Mouse (Mus musculus) central nervous system, embryonic 18 days (tissue): Measurements from ENCODE around the gene Pcnp. TPM values are rescaled to one million over a fixed set of nuclear protein-coding genes. Genes with fewer than 3 reads are reported as not detected.

Experiments used
- polyA plus RNA-seq: library from polyadenylated mRNA; depleted of rRNA; stranded (reverse); fragments of >200 nt; gene quantifications from 2 replicates; pipeline ENCODE4 v1.2.3, GENCODE M21; 2012; rRNA removed

Pcnp gene
- polyA plus RNA-seq, result 88.4 and 95.0 TPM in 2 replicates

GRCm38 (mm10) chr16:56029661-56030082, at the start of gene Pcnp:
Pcnp (minus strand) TSS chr16:56029739.

GRCm38 (mm10) chr16:56048038-56048437, 18.5 kb upstream of the Pcnp start, which contains the start of gene Senp7:
Senp7 (plus strand) TSS chr16:56048338.

DNA sequence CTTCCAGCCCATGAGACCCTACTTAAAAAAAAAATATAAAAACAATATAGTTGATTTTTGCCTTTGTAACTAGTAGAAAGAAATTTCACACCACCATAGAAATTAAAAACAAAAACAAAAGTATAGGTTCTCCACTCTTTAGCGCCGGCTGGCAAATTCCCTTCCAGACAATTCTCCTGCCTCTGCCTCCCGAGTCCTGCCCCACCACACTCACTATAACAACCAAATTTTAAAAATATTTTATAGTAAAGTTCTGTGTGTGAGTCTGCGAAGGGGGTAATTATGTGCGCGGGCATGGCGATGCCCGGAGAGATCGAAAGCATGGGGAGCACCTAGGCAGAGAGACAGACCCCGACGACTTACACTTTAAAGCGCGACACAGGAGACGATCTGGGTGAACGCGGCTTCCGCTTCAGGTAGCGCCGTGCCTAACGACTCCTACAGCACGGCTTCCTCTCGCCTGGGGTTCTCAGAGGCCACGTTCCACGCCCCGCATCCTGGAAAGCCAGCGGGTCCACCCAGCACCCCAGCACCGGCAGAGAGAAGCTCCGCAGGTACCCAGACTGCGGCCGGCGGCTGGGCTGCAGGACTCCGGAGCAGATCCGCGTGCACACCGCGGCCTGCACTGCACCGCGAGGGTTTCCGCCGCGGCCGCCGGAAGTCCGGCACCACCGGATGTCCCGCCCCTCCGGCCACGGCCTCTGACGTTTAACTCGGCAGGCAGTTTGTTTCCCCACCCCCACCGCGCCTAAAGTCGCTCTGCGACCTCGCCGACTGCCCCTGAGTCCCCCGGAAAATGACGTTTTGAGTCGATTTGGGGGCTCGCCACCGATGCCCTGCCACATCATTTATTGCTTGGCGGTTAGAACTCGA, 7.8 kb upstream of the Pcnp start, which contains the start of gene Trmt10c:
Trmt10c (minus strand) TSS at position 682 of the 873 bp plus-strand sequence.

DNA sequence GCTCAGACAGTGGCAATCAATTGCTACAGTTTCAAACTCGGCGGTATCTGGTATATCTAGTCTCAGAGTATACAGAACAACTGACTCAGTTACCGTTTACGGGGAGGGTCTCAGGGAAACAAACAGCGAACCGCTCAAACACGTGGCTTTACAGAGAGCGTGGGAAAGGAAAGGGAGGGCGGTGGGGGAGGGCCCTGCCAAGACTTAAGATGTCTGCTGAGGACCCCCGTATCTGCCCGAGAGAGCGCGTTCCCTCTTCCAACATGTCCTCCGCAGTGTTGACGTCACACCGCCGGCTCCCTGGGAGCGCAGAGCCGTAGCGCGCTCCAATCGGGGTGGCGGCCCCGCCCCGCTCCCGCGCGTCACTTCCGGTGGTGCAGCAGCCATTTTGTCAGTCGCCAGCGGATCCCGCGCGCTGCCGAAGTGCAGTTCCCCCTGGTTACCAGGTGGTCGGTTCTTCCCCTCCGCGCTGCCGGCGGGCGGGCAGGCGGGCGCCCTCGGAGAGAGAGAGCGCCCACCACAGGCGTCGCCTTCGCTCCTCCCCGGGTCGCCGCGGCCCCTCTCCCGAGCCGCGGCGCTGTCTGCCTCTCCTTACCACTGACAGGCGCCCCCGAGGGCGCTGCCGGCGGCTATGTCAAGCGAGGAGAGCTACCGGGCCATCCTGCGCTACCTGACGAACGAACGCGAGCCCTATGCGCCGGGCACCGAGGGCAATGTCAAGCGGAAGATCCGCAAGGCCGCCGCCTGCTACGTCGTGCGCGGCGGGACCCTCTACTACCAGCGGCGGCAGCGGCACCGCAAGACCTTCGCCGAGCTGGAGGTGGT, 55.9 kb downstream of the Pcnp start, which contains the start of gene Zbtb11:
Zbtb11 (plus strand) TSS at position 453 of the 825 bp plus-strand sequence.

DNA sequence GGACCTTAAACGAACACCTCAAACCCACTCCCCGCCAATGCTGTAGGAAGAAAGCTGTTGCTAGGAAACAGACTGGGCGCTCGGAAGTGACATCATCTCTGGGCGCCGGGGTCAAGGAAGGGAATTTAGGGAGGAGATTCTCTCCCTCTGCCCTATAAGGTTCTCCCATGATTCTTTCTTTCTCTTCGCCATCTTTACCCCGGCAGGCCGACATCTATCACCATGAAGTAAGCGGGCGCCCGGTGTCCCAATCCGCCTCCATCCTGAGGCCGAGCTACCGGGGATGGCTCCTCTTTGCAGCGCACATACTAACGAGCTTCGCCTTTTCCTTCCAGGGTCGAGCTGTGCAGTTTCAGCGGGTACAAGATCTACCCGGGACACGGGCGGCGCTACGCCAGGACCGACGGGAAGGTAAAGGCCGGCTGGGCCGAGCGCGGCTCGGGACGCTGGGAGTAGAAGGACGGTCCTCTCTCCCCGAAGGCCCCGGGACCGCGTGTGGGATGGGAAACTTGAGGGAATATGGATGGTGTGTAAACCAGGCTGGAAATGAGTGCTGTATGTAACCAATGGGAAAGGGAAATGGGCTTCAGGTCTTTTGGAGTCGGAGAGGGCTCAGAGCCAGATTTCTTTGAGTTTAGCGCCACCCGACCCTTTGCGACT, 63.2 kb downstream of the Pcnp start, which contains the start of gene Rpl24:
Rpl24 (plus strand) TSS at position 64 of the 660 bp plus-strand sequence.

Other genes starting within 250 kb of the Pcnp start
- gene Nfkbiz, start 190.8 kb downstream of the Pcnp start, polyA plus RNA-seq, result 2.7 and 3.5 TPM in 2 replicates
- 4.0 and 4.1 TPM in 2 replicates for gene Nxpe3, start 134.5 kb downstream of the Pcnp start, polyA plus RNA-seq
- gene Cep97, start 94.9 kb downstream of the Pcnp start, polyA plus RNA-seq, result 7.3 and 7.6 TPM in 2 replicates
- gene Rpl24, start 63.5 kb downstream of the Pcnp start, polyA plus RNA-seq, result 656 and 665 TPM in 2 replicates
- gene Zbtb11, start 55.9 kb downstream of the Pcnp start, polyA plus RNA-seq, result 17.1 and 19.3 TPM in 2 replicates
- gene Trmt10c, start 8.1 kb upstream of the Pcnp start, polyA plus RNA-seq, result 7.9 and 9.0 TPM in 2 replicates
- gene Senp7, start 18.6 kb upstream of the Pcnp start, polyA plus RNA-seq, result 38.3 and 38.8 TPM in 2 replicates
- gene Impg2, start 174.6 kb upstream of the Pcnp start, polyA plus RNA-seq, result 0.87 and 1.0 TPM in 2 replicates